Mouse (Mus musculus): Measurements from ENCODE around the gene Tlr4.

Gene Tlr4

GRCm38 (mm10) chr4:66900126-66900525 is 72.7 kb downstream of the Tlr4 start:
- no peak for DNase-seq (ENCODE audit: low spot score in 2 of 2)

DNA sequence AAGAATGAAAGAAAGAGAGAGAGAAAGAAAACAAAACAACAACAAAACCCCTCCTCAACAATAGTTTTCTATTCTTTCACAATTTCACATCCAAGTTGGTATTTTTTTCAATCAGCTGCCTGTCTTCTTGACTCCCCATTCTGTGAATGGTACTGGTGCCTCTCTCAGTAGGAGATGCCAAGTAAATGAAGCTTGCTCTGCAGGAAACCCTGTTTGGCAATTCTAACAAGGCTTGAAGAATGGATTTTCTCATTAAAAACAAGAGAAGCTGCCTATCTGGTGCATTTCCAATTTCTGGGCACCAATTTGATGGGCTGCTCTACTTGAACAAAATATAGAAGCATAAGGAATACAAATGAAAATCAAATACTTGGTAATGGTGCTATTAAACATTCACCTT is 74.1 kb downstream of the Tlr4 start:
- no peak for DNase-seq (ENCODE audit: low spot score in 2 of 2)

GRCm38 (mm10) chr4:66908376-66908775 is 81.0 kb downstream of the Tlr4 start:
- DNase-seq (ENCODE audit: low spot score in 2 of 2), result no peak

DNA sequence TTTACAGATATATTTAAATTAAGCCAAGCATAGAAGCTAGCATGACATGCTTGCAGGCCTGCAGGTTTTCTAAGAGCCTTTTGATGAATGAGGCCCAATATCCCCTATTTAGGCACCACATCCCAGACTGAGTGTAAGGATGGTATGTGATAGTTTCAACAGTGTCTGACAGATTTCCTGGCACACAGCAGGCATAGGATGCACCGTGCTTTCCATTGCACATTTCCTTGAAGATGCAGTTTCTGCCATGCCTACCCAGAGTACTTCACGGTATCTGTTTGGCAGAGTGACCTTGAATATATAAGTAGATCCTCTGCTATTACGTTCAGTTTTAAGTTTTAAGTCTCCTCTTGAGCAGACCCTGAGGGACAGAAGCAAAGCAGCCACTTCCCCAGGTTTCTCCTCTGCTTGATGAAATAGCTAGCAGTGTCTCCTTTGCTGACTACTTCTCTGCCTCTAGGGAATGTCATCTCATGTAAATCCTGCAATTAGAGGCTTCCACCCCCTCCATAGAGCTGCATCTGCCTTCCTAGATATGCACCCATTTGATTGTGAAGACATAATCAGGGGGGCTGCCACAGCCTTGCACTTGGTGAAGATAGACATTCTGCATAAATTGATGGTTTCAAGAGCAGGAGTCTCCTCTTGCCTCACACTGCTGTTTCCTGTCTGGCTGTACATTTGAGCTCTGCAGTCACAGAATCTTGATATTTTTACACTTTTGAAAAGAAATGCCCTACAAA is 92.4 kb downstream of the Tlr4 start:
- DNase-seq (ENCODE audit: low spot score in 2 of 2), result no peak

GRCm38 (mm10) chr4:66923616-66924276 is 96.4 kb downstream of the Tlr4 start:
- no peak for DNase-seq (ENCODE audit: low spot score in 2 of 2)

DNA sequence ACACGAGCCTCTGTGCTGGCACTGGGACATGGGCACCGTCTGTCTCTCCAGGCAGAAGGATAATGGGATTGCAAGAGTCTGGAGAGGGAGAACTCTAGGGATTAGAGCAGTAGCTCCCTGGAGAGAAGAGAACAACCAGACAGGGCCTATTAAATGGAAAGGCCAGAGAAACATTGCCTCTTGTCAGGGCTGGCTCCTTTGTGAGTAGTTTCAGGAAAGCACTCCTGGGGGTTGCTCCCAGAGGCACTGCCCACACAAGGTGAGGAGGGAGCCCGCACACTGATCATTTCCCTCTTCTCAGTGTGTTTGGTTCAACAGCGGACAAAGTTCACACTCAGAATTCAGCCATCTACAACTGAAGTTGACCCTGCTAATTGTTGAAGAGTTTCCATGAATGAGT is 98.7 kb downstream of the Tlr4 start:
- no peak for DNase-seq (ENCODE audit: low spot score in 2 of 2)

DNA sequence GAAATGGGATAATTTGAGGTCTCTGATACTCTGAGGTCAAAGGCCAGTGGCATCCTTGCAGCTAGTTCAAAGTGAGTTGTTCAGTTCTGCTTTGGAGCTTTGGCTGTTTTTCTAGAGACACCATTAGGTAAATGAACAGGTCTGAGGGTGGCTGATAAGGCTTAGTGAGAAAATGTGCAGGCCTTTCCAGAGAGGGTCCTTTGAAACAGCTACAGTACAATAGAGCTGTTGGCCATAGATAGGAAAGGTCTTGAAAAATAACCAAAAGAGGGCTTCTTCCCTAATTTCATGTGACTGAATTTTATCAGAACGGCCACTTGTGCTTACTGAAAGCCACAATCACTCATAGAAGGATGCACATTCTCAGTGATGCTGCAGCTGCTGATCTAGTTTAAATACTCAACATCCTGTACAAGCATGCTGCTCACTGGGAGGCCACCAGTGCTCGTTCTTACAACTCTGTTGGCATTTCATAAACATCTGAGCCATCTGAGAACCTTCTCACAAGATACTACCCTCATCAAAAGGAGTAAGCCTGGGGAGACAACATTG is 100.2 kb downstream of the Tlr4 start:
- no peak for DNase-seq (ENCODE audit: low spot score in 2 of 2)

GRCm38 (mm10) chr4:66938489-66939061 is 111.2 kb downstream of the Tlr4 start:
- DNase-seq (ENCODE audit: low spot score in 2 of 2), result no peak

- DNase-seq (ENCODE audit: low spot score in 2 of 2), result no peak
Observed at GRCm38 (mm10) chr4:66941894-66942293, 114.5 kb downstream of the Tlr4 start.

- DNase-seq (ENCODE audit: low spot score in 2 of 2), result no peak
Observed at GRCm38 (mm10) chr4:66943699-66944098, 116.3 kb downstream of the Tlr4 start.

DNA sequence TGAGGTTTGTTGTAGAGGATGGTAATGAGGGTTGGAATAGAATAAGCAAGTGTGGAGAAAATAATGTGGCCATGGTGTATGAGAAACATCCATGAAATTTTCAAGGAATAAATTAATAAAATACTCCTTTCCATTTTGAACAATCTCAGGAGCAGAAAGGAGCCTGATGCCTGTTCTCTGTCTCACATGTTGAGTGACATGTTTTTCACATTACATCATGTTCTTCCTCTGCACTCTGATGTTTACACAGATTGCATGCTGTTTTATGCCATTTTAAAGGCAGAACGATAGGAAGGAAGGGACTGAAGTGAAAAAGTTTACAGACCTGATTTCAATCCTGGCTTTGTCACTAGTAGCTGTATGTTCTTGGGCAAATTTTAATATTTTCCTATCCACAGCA is 120.3 kb downstream of the Tlr4 start:
- no peak for DNase-seq (ENCODE audit: low spot score in 2 of 2)

DNA sequence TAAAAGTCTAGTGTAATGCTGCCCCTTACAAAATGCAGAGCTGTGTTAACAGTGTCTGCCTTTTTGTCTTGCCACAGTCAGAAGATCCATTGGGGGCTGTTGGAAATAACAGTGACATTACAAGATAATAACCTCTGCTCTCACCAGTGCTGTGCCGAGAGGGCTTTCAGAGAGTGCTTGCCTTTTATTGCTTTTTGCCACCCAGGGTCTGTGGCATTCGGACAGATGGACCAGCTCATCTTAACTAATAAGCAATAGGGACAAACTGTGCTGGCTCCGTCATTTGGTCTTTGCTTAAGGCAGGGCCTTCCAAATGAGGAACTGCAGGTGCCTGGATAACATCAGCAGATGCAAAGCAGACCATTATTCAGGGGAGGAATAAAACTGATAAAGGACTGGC is 147.5 kb downstream of the Tlr4 start:
- DNase-seq (ENCODE audit: low spot score in 2 of 2), result no peak

Measured in spleen, postnatal 10 days (tissue).